Mouse (Mus musculus) inflammation-experienced regulatory T-cells (primary cell): ENCODE measurements around the gene Fcmr. TPM values are rescaled to one million over a fixed set of nuclear protein-coding genes. Genes with fewer than 3 reads are reported as not detected.

Experiments used
- polyA plus RNA-seq, 2 experiments: library from polyadenylated mRNA; unstranded; fragments of 100-300 nt; shearing (Covaris generic); gene quantifications; one replicate each; pipeline ENCODE4 v1.2.1; 2017

Gene Fcmr
- 10 to 100 TPM in 1 of 2 experiments, 1 to 10 TPM in 1; 8.0 to 29.2 TPM for polyA plus RNA-seq

DNA sequence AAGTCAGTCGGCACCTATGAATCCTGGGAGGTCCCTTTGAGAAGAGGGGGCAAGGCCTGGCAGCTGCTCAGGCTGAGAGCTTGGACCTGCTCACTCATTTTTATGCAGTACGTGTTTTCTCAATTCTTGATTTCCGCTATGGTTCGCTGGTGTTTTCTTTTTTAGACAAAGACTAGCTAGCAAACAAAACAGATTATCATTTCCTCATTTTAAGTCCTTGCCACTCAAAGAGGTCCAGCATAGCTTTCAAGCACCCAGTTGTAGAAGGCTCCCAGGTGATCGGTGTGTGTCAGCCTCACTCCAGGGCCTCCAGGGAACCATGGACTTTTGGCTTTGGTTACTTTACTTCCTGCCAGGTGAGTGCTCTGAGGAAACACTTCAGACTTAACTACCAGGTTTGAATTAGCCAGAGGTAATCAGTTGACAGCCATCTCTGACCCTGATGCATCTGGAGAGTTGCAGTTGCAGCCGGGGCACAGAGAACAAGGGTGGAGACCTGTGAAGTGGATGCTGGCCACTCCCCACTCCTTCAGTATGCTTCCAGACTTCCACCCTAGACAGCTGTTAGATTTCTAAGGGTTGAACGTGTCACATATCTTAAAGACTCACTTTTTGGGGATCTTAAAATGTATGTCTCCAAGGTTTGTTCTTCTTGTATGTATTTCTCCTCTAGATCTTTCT is at the start of gene Fcmr:
Fcmr (plus strand) TSS at position 129 of the 681 bp plus-strand sequence.

DNA sequence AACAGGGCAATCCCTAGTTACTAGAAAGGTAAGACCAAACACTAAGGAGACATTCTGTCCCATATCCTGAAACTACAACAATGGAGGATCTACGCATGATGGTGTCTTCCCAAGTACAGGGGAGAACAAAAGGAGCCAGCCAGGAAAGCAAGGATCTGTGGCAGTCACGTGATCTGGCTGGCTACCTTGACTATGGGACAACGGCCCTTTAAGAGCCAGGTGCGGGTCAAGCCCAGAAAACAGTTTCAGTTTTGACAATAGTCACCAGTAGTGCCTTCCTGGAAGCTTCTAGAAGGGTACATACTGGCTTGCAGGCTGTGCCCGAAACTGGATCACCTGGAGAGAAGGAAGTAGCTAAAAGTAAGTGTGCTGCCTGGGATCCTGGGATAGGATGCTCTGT is 39.0 kb upstream of the Fcmr start, which contains the start of gene Pigr:
Pigr (plus strand) TSS at position 237 of the 400 bp plus-strand sequence.

DNA sequence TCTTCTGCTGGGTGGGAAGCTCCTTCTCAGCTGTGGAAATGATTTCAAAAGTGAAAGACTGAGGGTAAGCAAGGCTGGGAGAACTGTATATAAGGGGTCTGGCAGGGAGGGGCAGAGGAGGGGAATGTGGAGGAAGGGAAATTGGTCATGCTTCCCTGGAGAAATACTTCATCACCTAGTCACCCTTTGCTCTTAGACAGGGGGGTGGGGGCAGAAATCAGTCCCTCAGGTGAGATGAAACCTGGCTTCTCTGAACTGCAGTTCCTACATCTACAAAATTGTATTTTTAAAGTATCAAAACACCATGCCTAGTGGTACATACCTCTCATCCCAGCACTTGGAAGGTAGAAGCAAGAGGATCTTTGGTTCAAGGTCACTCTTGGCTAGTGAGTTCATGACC is 21.9 kb downstream of the Fcmr start, which contains the start of gene Il24:
Il24 (minus strand) TSS at position 101 of the 400 bp plus-strand sequence.

DNA sequence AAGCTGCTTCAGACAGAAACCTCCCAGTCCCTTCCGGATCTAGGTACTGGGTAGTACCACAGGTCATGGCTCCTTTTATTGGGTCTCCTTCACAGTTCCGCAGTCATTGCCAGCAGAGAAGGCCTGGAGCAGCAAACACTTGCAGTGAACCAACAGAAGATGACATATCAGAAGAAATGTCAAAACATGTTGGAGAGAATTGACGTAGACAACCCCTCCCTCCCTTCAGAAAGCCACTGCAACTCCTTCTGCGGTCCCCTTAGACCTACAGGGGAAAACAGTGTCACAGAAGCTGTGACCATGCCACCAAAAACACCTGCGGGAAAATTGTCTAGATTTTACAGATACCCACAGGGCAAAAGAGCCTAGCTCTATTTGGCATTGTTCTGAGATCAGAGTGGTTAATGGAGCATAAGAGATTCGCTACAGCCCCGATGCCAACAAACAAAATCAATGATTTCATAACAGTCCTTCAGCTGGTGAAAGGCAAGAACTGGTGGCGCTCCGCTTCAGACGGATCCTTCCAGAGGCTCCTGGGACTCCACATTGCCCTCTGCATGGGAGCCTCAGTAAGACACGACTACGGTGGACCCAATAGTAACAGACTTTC is 46.0 kb downstream of the Fcmr start, which contains the start of gene Il20:
Il20 (minus strand) TSS at position 51 of the 610 bp plus-strand sequence.

Other genes starting within 250 kb of the Fcmr start
- gene Zp3r, start 236.0 kb upstream of the Fcmr start, polyA plus RNA-seq: under 1 TPM in 1 of 2 experiments, not detected in 1; 0.23 TPM
- gene C4bp, start 204.0 kb upstream of the Fcmr start, polyA plus RNA-seq: under 1 TPM in 1 of 2 experiments, not detected in 1; 0.12 TPM
- not detected for gene Gm29427, start 149.9 kb upstream of the Fcmr start, polyA plus RNA-seq
- gene Yod1, start 148.3 kb upstream of the Fcmr start, polyA plus RNA-seq: 1 to 10 TPM; 5.1 to 5.6 TPM
- 10 to 100 TPM in 1 of 2 experiments, 1 to 10 TPM in 1; 6.4 to 10.8 TPM for gene Pfkfb2, start 136.4 kb upstream of the Fcmr start, polyA plus RNA-seq
- gene AA986860, start 133.7 kb upstream of the Fcmr start, polyA plus RNA-seq: under 1 TPM; 0.36 to 0.50 TPM
- under 1 TPM; 0.24 to 0.29 TPM for gene Fcamr, start 64.8 kb upstream of the Fcmr start, polyA plus RNA-seq
- gene Pigr, start 39.0 kb upstream of the Fcmr start, polyA plus RNA-seq: 1 to 10 TPM in 1 of 2 experiments, under 1 TPM in 1; 0.73 to 3.3 TPM
- not detected for gene Il24, start 21.8 kb downstream of the Fcmr start, polyA plus RNA-seq
- gene Il20, start 45.8 kb downstream of the Fcmr start, polyA plus RNA-seq: not detected
- not detected for gene Il19, start 74.4 kb downstream of the Fcmr start, polyA plus RNA-seq
- 10 to 100 TPM in 1 of 2 experiments, 1 to 10 TPM in 1; 2.5 to 20.6 TPM for gene Il10, start 154.2 kb downstream of the Fcmr start, polyA plus RNA-seq
- gene Mapkapk2, start 232.2 kb downstream of the Fcmr start, polyA plus RNA-seq: 100 to 1,000 TPM; 127 to 156 TPM